Mouse (Mus musculus) MEL (cell line): Measurements from ENCODE around the gene Pitx2. TPM values are rescaled to one million over a fixed set of nuclear protein-coding genes. Genes with fewer than 3 reads are reported as not detected.

Experiments used
- DNase-seq: peaks from one replicate; pipeline ENCODE4 v3.0.0; 2011; ENCODE audit warnings: low read depth, low spot score
- H3K27ac ChIP-seq: 2 replicates; pipeline ENCODE4 v1.5.1; 2012; ENCODE audit warnings: low read depth, mild to moderate bottlenecking, control low read depth, low read length, moderate library complexity; ENCODE audit not compliant: control insufficient read depth
- H3K27me3 ChIP-seq, 2 experiments: fragments of 150-350 bp in 1 of 2; sonication (generic) in 1 of 2; 2 replicates each; pipeline ENCODE4 v1.6.1; 2012; ENCODE audit warnings: low read length in 2 of 2, mild to moderate bottlenecking in 2 of 2, improper control_type of control experiment in 1 of 2, moderate library complexity in 1 of 2; ENCODE audit not compliant: insufficient read depth in 2 of 2, control insufficient read depth in 1 of 2
- H3K36me3 ChIP-seq, 2 experiments: 2 replicates each; pipeline ENCODE4 v1.6.1; 2012 to 2014; ENCODE audit warnings: low read length in 2 of 2, improper control_type of control experiment in 1 of 2, inconsistent platforms in 1 of 2, mild to moderate bottlenecking in 1 of 2; ENCODE audit not compliant: insufficient read depth in 2 of 2, control insufficient read depth in 1 of 2
- H3K4me1 ChIP-seq, 2 experiments: fragments of 150-350 bp in 1 of 2; sonication (generic) in 1 of 2; 2 replicates each; pipeline ENCODE4 v1.6.1; 2012; ENCODE audit warnings: low read length in 2 of 2, improper control_type of control experiment in 1 of 2, mild to moderate bottlenecking in 1 of 2; ENCODE audit not compliant: insufficient read depth in 2 of 2, control insufficient read depth in 1 of 2
- H3K4me3 ChIP-seq, 2 experiments: fragments of 150-350 bp in 1 of 2; sonication (generic) in 1 of 2; 2 replicates each; pipeline ENCODE4 v1.5.1; 2012; ENCODE audit warnings: low read depth in 2 of 2, low read length in 2 of 2, mild to moderate bottlenecking in 2 of 2, moderate library complexity in 2 of 2, control low read depth in 1 of 2, improper control_type of control experiment in 1 of 2; ENCODE audit not compliant: control insufficient read depth in 1 of 2, insufficient read depth in 1 of 2
- H3K79me2 ChIP-seq: 2 replicates; pipeline ENCODE4 v1.6.1; 2012; ENCODE audit warnings: mild to moderate bottlenecking, low read length, moderate library complexity; ENCODE audit not compliant: control insufficient read depth, poor library complexity, insufficient read depth
- H3K9ac ChIP-seq: 2 replicates; pipeline ENCODE4 v1.6.1; 2012; ENCODE audit warnings: low read depth, mild to moderate bottlenecking, control low read depth, low read length, moderate library complexity; ENCODE audit not compliant: control insufficient read depth, poor library complexity, severe bottlenecking
- H3K9me3 ChIP-seq: fragments of 150-350 bp; sonication (generic); replicated peaks from 2 replicates; pipeline ENCODE4 v1.6.1; 2012; ENCODE audit warnings: mild to moderate bottlenecking, low read length, improper control_type of control experiment, moderate library complexity; ENCODE audit not compliant: insufficient read depth
- CHD2 ChIP-seq: IDR thresholded peaks from 2 replicates; pipeline ENCODE4 v1.6.1; 2011; ENCODE audit warnings: low read length, improper control_type of control experiment
- CTCF ChIP-seq, 3 experiments: IDR thresholded peaks in 2 of 3; conservative IDR thresholded peaks in 1 of 3; 2 replicates each; pipeline ENCODE4 v1.5.1; 2011 to 2012; ENCODE audit warnings: low read length in 3 of 3, low read depth in 2 of 3, mild to moderate bottlenecking in 2 of 3, improper control_type of control experiment in 1 of 3, inconsistent platforms in 1 of 3, mixed read lengths in 1 of 3, moderate library complexity in 1 of 3; ENCODE audit not compliant: control insufficient read depth in 1 of 3, insufficient read depth in 1 of 3, poor library complexity in 1 of 3, severe bottlenecking in 1 of 3
- E2F4 ChIP-seq: IDR thresholded peaks from 2 replicates; pipeline ENCODE4 v1.6.1; 2011; ENCODE audit warnings: low read depth, low read length, improper control_type of control experiment, borderline replicate concordance
- ELF1 ChIP-seq: IDR thresholded peaks from 2 replicates; pipeline ENCODE4 v1.6.1; 2014; ENCODE audit warnings: low read depth, mild to moderate bottlenecking, inconsistent platforms, low read length, improper control_type of control experiment, moderate library complexity
- EP300 ChIP-seq, 2 experiments: IDR thresholded peaks; 2 replicates each; pipeline ENCODE4 v1.6.1; 2011; ENCODE audit warnings: improper control_type of control experiment in 2 of 2, low read length in 2 of 2, low read depth in 1 of 2, mild to moderate bottlenecking in 1 of 2
- GABPA ChIP-seq: IDR thresholded peaks from 2 replicates; pipeline ENCODE4 v1.6.1; 2012; ENCODE audit warnings: low read depth, mild to moderate bottlenecking, inconsistent platforms, low read length, improper control_type of control experiment, moderate library complexity
- GATA1 ChIP-seq: IDR thresholded peaks from 2 replicates; pipeline ENCODE4 v1.6.1; 2011; ENCODE audit warnings: low read depth, low read length, improper control_type of control experiment
- MAFK ChIP-seq: IDR thresholded peaks from 2 replicates; pipeline ENCODE4 v1.6.1; 2011; ENCODE audit warnings: low read depth, mild to moderate bottlenecking, low read length, improper control_type of control experiment, borderline replicate concordance
- MAZ ChIP-seq: IDR thresholded peaks from 2 replicates; pipeline ENCODE4 v1.6.1; 2012; ENCODE audit warnings: low read depth, mild to moderate bottlenecking, inconsistent platforms, low read length, improper control_type of control experiment
- MEF2A ChIP-seq: IDR thresholded peaks from 2 replicates; pipeline ENCODE4 v1.6.1; 2014; ENCODE audit warnings: low read depth, mild to moderate bottlenecking, inconsistent platforms, low read length, improper control_type of control experiment; ENCODE audit not compliant: poor library complexity, insufficient replicate concordance, severe bottlenecking; ENCODE audit errors: extremely low read depth
- MXI1 ChIP-seq: IDR thresholded peaks from 2 replicates; pipeline ENCODE4 v1.6.1; 2011; ENCODE audit warnings: mild to moderate bottlenecking, low read depth, low read length, improper control_type of control experiment
- MYB ChIP-seq: IDR thresholded peaks from 2 replicates; pipeline ENCODE4 v1.6.1; 2011; ENCODE audit warnings: mild to moderate bottlenecking, low read depth, low read length, improper control_type of control experiment
- NELFE ChIP-seq: IDR thresholded peaks from 2 replicates; pipeline ENCODE4 v1.6.1; 2011; ENCODE audit warnings: low read depth, low read length, improper control_type of control experiment
- NRF1 ChIP-seq: IDR thresholded peaks from 2 replicates; pipeline ENCODE4 v1.6.1; 2014; ENCODE audit warnings: low read depth, mild to moderate bottlenecking, inconsistent platforms, low read length, improper control_type of control experiment, moderate library complexity; ENCODE audit not compliant: poor library complexity, insufficient read depth, severe bottlenecking
- POLR2A ChIP-seq, 2 experiments: IDR thresholded peaks; 2 replicates each; pipeline ENCODE4 v1.6.1; 2011 to 2012; ENCODE audit warnings: low read length in 2 of 2, mild to moderate bottlenecking in 2 of 2, control low read depth in 1 of 2, improper control_type of control experiment in 1 of 2, low read depth in 1 of 2, moderate library complexity in 1 of 2; ENCODE audit not compliant: control insufficient read depth in 1 of 2, insufficient read depth in 1 of 2, poor library complexity in 1 of 2
- POLR2AphosphoS2 ChIP-seq: IDR thresholded peaks from 2 replicates; pipeline ENCODE4 v1.6.1; 2011; ENCODE audit warnings: low read length, improper control_type of control experiment
- RAD21 ChIP-seq: IDR thresholded peaks from 2 replicates; pipeline ENCODE4 v1.6.1; 2011; ENCODE audit warnings: mild to moderate bottlenecking, low read depth, low read length, improper control_type of control experiment
- SIN3A ChIP-seq: IDR thresholded peaks from 2 replicates; pipeline ENCODE4 v1.6.1; 2012; ENCODE audit warnings: low read length, improper control_type of control experiment, inconsistent platforms
- TBP ChIP-seq: IDR thresholded peaks from 2 replicates; pipeline ENCODE4 v1.8.0; 2011; ENCODE audit warnings: low read depth, low read length, improper control_type of control experiment
- TCF12 ChIP-seq: IDR thresholded peaks from 2 replicates; pipeline ENCODE4 v1.6.1; 2014; ENCODE audit warnings: low read depth, mild to moderate bottlenecking, inconsistent platforms, low read length, improper control_type of control experiment, moderate library complexity
- USF1 ChIP-seq: IDR thresholded peaks from 2 replicates; pipeline ENCODE4 v1.6.1; 2014; ENCODE audit warnings: low read depth, mild to moderate bottlenecking, inconsistent platforms, low read length, improper control_type of control experiment, moderate library complexity
- ZKSCAN1 ChIP-seq: IDR thresholded peaks from 2 replicates; pipeline ENCODE4 v1.6.1; 2012; ENCODE audit warnings: low read depth, mild to moderate bottlenecking, inconsistent platforms, low read length, improper control_type of control experiment, moderate library complexity
- ZMIZ1 ChIP-seq: IDR thresholded peaks from 2 replicates; pipeline ENCODE4 v1.6.1; 2012; ENCODE audit warnings: low read depth, mild to moderate bottlenecking, inconsistent platforms, low read length, improper control_type of control experiment, moderate library complexity
- ZNF384 ChIP-seq: IDR thresholded peaks from 2 replicates; pipeline ENCODE4 v1.6.1; 2012; ENCODE audit warnings: low read depth, mild to moderate bottlenecking, inconsistent platforms, low read length, improper control_type of control experiment
- polyA plus RNA-seq, 2 experiments: library from polyadenylated mRNA; stranded (reverse) in 1 of 2; unstranded in 1 of 2; fragments of >175 nt in 1 of 2; fragments of >200 nt in 1 of 2; gene quantifications; 2 replicates each; pipeline versions ENCODE4 v1.2.1 to v1.2.4; 2012; ENCODE audit warnings: low replicate concordance in 2 of 2, low read depth in 1 of 2; ENCODE audit not compliant: insufficient read length in 2 of 2, insufficient read depth in 1 of 2, missing spikeins in 1 of 2
- total RNA-seq: library from RNA; depleted of rRNA; stranded (reverse); fragments of 300-350 nt; gene quantifications from 2 replicates; pipeline ENCODE4 v1.2.3, GENCODE M21; 2012

Gene Pitx2
- total and polyA plus RNA-seq, 3 experiments = not detected

DNA sequence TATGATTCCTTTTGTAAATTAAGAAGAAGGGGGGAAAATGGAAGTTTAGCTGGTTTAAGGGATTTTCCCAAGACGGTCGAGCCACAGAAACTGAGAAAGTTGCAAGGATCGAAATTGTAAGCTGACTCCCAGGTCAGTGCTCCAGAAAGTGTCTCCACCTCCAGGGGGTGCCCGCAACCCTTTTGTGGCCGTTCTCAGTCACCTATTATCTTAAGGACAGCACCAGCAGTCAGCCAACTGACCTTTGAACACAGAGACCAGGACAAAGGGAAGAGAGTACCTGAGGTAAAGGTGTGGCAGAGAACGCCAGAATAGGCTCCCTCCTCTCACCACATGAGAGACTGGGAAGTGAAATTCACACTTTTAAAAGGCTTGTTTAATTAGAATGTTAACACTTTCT is 33.0 kb upstream of the Pitx2 start:
- Histone ChIP-seq H3K9me3 (no peaks in the 10 kb centered on the region), H3K79me2 (no peaks in the 10 kb centered on the region), H3K4me1 (no peaks in the 10 kb centered on the region), H3K9ac (no peak overlapping the region), H3K36me3 (no peaks in the 10 kb centered on the region), H3K4me3 (no peak overlapping the region), H3K27ac (no peak overlapping the region), H3K27me3 (no peaks in the 10 kb centered on the region)
- no peak for TF ChIP-seq NELFE
- no peak for TF ChIP-seq RAD21
- TF ChIP-seq ZKSCAN1 = no peak
- TF ChIP-seq MXI1 = no peak
- TF ChIP-seq E2F4 = no peak
- no peak for TF ChIP-seq TBP
- TF ChIP-seq MEF2A = no peak
- no peak for TF ChIP-seq POLR2A (IDR thresholded peaks at IDR 0.05; ENCODE audit: control insufficient read depth in 1 of 2, insufficient read depth in 1 of 2, low read depth in 1 of 2, low read length in 2 of 2, poor library complexity in 1 of 2)
- TF ChIP-seq EP300 (IDR thresholded peaks at IDR 0.05; ENCODE audit: low read depth in 1 of 2, low read length in 2 of 2) = no peak
- no peak for TF ChIP-seq CTCF (IDR thresholded peaks at IDR 0.05 in 2 of 3, conservative IDR thresholded peaks at IDR 0.05 in 1 of 3; ENCODE audit: control insufficient read depth in 1 of 3, insufficient read depth in 1 of 3, low read depth in 2 of 3, low read length in 3 of 3, poor library complexity in 1 of 3, severe bottlenecking in 1 of 3)
- no peak for TF ChIP-seq ZMIZ1
- no peak for TF ChIP-seq MAZ
- TF ChIP-seq ZNF384 = no peak
- TF ChIP-seq MAFK = no peak
- no peak for TF ChIP-seq ELF1
- TF ChIP-seq CHD2 = no peak
- no peak for TF ChIP-seq MYB
- no peak for TF ChIP-seq GATA1
- no peak for TF ChIP-seq POLR2AphosphoS2
- DNase-seq = no peak

DNA sequence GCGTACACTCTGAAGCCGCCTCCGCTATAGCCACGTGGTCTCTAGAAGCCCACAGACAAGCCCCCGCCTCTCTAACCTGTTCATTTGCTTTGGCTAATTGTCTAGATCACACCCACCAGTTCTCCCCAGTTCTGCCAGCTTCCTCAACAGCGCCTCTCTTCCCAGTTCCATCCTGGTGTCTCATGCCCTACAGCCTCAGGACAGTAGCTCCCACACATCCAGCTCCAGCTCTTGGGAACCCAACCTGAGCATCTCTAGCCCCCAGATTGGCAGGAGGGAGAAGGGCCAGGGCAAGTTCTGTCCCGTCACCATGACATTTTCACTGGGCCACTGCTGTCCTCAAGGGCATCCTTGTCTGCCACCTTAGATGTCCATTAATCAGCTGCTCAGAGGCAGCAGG is 29.3 kb upstream of the Pitx2 start:
- Histone ChIP-seq H3K4me1 (no peaks in the 10 kb centered on the region), H3K79me2 (no peaks in the 10 kb centered on the region), H3K36me3 (no peaks in the 10 kb centered on the region), H3K27ac (no peak overlapping the region), H3K4me3 (no peak overlapping the region), H3K9ac (no peak overlapping the region), H3K27me3 (no peaks in the 10 kb centered on the region), H3K9me3 (no peaks in the 10 kb centered on the region)
- no peak for TF ChIP-seq MAZ
- no peak for TF ChIP-seq TCF12
- no peak for TF ChIP-seq NRF1
- no peak for TF ChIP-seq POLR2A (IDR thresholded peaks at IDR 0.05; ENCODE audit: control insufficient read depth in 1 of 2, insufficient read depth in 1 of 2, low read depth in 1 of 2, low read length in 2 of 2, poor library complexity in 1 of 2)
- no peak for TF ChIP-seq E2F4
- TF ChIP-seq MXI1 = no peak
- TF ChIP-seq CTCF (IDR thresholded peaks at IDR 0.05 in 2 of 3, conservative IDR thresholded peaks at IDR 0.05 in 1 of 3; ENCODE audit: control insufficient read depth in 1 of 3, insufficient read depth in 1 of 3, low read depth in 2 of 3, low read length in 3 of 3, poor library complexity in 1 of 3, severe bottlenecking in 1 of 3) = no peak
- TF ChIP-seq MYB = no peak
- TF ChIP-seq USF1 = no peak
- TF ChIP-seq GABPA = no peak
- no peak for TF ChIP-seq SIN3A
- DNase-seq = no peak
